Mouse (Mus musculus): ENCODE results near the gene Tdrd3.

The Tdrd3 gene

GRCm38 (mm10) chr14:87415808-87416721, at the start of gene Tdrd3:
Gene Tdrd3 (plus strand): TSS chr14:87416639.
- peak; percentile 87 for DNase-seq (ENCODE audit: low spot score)

GRCm38 (mm10) chr14:87367169-87367568, 49.3 kb upstream of the Tdrd3 start:
- no peak for DNase-seq (ENCODE audit: low spot score)

- no peak for DNase-seq (ENCODE audit: low spot score)
These were observed 33.4 kb upstream of the Tdrd3 start for GRCm38 (mm10) chr14:87383041-87383440.

GRCm38 (mm10) chr14:87384288-87385268, 31.9 kb upstream of the Tdrd3 start:
- DNase-seq (ENCODE audit: low spot score), result no peak

GRCm38 (mm10) chr14:87393096-87393495, 23.3 kb upstream of the Tdrd3 start:
- no peak for DNase-seq (ENCODE audit: low spot score)

GRCm38 (mm10) chr14:87396643-87397042, 19.8 kb upstream of the Tdrd3 start:
- DNase-seq (ENCODE audit: low spot score), result no peak

GRCm38 (mm10) chr14:87415486-87415807, 992 bp upstream of the Tdrd3 start:
- no peak for DNase-seq (ENCODE audit: low spot score)

- peak; percentile 32 for DNase-seq (ENCODE audit: low spot score)
These were observed 584 bp downstream of the Tdrd3 start for GRCm38 (mm10) chr14:87416755-87417690.

GRCm38 (mm10) chr14:87417691-87418070, 1.2 kb downstream of the Tdrd3 start:
- DNase-seq (ENCODE audit: low spot score), result no peak

GRCm38 (mm10) chr14:87419740-87420139, 3.3 kb downstream of the Tdrd3 start:
- DNase-seq (ENCODE audit: low spot score), result no peak

GRCm38 (mm10) chr14:87420576-87420975, 4.1 kb downstream of the Tdrd3 start:
- no peak for DNase-seq (ENCODE audit: low spot score)

- DNase-seq (ENCODE audit: low spot score), result no peak
These were observed 6.0 kb downstream of the Tdrd3 start for GRCm38 (mm10) chr14:87422432-87422831.

GRCm38 (mm10) chr14:87426297-87426922, 10.0 kb downstream of the Tdrd3 start:
- no peak for DNase-seq (ENCODE audit: low spot score)

GRCm38 (mm10) chr14:87427032-87427431, 10.6 kb downstream of the Tdrd3 start:
- DNase-seq (ENCODE audit: low spot score), result no peak

- no peak for DNase-seq (ENCODE audit: low spot score)
These were observed 11.3 kb downstream of the Tdrd3 start for GRCm38 (mm10) chr14:87427659-87428289.

- no peak for DNase-seq (ENCODE audit: low spot score)
These were observed 17.0 kb downstream of the Tdrd3 start for GRCm38 (mm10) chr14:87433390-87433915.

GRCm38 (mm10) chr14:87435382-87435781, 18.9 kb downstream of the Tdrd3 start:
- DNase-seq (ENCODE audit: low spot score), result no peak

GRCm38 (mm10) chr14:87439721-87440120, 23.3 kb downstream of the Tdrd3 start:
- DNase-seq (ENCODE audit: low spot score), result no peak

- DNase-seq (ENCODE audit: low spot score), result no peak
These were observed 30.0 kb downstream of the Tdrd3 start for GRCm38 (mm10) chr14:87446331-87446913.

Measured in ovary, postnatal 10 days (tissue).